Mouse (Mus musculus) left cerebral cortex, postnatal 10 days (tissue): ENCODE data around the gene H2al1h. TPM values are rescaled to one million over a fixed set of nuclear protein-coding genes. Genes with fewer than 3 reads are reported as not detected.
A peak's percentile ranks its signal among the peaks of the same experiment; 100 is the strongest.

Source experiments
- DNase-seq, 2 experiments: peaks; one replicate each; pipeline ENCODE4 v3.0.0; 2021 to 2022; ENCODE audit warnings: low spot score in 2 of 2, mixed read lengths in 1 of 2; ENCODE audit errors: extremely low spot score in 1 of 2
- intact Hi-C: fragments of 180-260 bp; cut with DNase I; formaldehyde crosslinking; loops from one replicate; pipeline ENCODE4 v1.15.1; 2025
- total RNA-seq, 2 experiments: library from RNA; stranded (reverse); gene quantifications; 2 replicates each; pipeline ENCODE4 v1.2.3; 2021

The H2al1h gene
- total RNA-seq, 2 experiments from 2014 or later = not detected

DNA sequence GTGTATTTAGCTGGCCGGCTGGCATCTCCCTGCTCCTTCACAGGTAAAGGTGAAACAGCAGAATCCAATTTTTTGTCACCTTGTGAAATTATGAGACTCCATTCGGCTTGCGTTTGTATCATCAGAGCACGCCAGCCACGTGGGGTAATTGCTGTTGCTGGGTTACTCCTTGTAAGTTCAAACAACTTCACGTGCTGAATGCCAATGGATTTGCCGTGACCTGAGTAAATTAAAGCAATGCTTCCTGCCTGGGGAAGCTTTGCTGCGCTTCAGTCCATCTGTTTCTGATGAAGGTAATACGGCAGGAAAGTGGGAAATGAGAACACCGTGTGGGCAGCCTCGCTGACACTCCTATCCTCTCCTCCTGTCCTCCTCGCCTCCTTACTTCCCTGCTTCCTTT lies 43.9 kb downstream of the H2al1h start:
- intact Hi-C loops = no loop called here
- DNase-seq = peak in 1 of 2 experiments; percentile 13

Other genes starting within 250 kb of the H2al1h start
- not detected for gene H2al1a, start 22.2 kb upstream of the H2al1h start, total RNA-seq
- not detected for gene H2al1b, start 19.1 kb upstream of the H2al1h start, total RNA-seq
- gene H2al1c, start 15.8 kb upstream of the H2al1h start, total RNA-seq = not detected
- gene H2al1d, start 12.7 kb upstream of the H2al1h start, total RNA-seq = not detected
- not detected for gene H2al1e, start 9.6 kb upstream of the H2al1h start, total RNA-seq
- not detected for gene H2al1f, start 6.3 kb upstream of the H2al1h start, total RNA-seq
- not detected for gene H2al1g, start 3.2 kb upstream of the H2al1h start, total RNA-seq
- gene H2al1i, start 3.2 kb downstream of the H2al1h start, total RNA-seq = not detected
- gene H2al1j, start 6.3 kb downstream of the H2al1h start, total RNA-seq = not detected